Mouse (Mus musculus): Measurements from ENCODE around the gene Snx20.

Snx20 gene

DNA sequence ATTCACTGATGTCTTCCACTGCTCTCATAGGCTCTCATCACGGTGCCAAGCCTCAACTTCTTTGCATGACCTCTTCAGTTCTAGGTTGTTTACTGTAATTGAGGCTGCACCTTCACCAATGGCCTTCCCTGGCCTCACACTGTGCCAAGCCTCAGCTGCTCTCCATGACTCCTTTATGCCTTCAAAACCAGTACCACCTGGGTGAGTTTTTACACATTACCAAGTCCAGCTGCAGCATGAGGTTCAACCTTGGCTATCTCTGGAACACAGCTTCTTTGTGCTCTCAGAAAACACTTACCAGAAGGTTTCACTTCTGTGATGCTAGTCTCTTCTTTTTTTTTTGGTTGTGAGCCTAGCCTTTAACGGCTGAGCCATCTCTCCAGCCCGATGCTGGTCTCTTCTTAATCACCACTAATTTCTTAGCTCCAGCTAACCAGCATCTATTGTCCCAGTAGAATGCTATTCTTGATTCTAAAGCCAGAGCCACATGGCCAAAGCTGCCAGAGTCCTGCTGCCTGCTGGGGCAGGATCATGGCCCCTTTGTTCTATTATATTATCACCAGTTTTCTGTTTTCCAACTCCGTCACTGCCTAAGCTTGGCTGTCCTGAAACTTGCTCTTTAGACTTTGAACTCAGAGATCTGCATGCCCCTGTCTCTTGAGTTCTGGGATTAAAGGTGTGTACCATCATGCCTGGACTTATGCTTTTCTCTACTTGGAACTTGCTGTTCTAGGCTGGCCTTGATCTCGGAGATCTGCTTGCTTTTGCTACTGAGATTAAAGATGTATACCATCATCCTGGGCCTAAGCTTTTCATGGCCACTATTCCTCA is 7.0 kb upstream of the Snx20 start:
- DNase-seq (ENCODE audit: low spot score in 2 of 2) = no peak

DNA sequence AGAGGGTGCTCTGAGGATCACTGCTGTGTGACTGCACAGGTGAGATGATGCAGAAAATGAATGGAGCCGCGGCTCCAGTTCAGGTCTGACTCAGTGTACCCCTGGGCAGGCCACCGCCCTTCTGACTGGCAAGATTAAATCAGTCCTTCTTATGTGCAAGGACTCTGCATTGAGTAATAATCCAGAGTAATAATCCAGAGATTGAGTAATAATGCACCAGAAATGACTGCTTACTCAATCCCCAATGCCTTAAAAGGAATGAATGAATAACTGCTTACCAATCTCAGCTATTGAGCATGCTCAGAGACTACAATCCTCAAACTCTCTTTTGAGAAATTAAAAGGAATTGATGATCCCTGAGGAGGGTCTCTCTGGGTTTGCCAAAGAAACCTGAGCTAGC is 3.0 kb upstream of the Snx20 start:
- no peak for DNase-seq (ENCODE audit: low spot score in 2 of 2)

DNA sequence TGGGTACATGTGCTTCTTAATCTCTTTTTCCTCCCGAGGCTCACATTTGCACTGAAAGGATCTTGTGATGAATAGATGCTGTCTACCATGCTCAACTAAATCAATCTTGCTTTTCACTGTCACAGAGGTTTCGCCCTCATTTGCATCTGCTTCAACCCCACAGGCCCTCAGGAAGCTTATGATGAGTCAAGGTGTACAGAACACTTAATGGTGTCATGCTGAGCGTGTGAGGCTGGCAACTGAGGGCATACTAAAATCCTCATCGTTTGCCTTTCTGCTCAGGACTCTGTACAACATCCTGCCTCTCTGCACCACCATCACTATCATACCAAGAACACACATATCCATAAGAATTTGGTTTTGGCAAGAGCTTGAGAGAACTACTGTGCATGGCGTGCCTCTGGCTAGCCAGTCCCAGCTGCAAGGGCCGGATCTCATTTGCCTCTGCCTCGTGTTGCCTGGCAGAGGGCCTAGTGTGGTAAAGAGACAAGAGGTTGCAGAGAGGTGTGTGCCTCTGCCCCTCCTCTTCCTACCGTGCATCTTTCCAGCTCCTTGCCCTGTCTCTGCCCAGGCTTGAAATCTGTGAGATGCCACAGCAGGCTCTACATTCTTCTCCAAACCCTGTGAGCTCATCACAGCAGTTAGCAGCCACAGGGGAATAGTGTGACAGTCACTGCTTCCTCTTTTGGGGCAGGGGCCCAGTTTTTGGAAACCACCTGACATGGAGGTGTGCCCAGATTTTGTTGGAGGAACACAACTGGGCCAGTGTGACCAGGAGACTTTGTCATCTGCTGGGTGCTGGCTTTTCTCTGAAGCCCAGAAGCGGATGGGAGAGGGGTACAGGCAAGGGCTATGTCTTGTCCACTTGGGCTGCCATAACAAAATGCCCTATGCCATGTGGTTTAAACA is 1.4 kb upstream of the Snx20 start:
- DNase-seq (ENCODE audit: low spot score in 2 of 2) = peak in 1 of 2 experiments; percentile 53

DNA sequence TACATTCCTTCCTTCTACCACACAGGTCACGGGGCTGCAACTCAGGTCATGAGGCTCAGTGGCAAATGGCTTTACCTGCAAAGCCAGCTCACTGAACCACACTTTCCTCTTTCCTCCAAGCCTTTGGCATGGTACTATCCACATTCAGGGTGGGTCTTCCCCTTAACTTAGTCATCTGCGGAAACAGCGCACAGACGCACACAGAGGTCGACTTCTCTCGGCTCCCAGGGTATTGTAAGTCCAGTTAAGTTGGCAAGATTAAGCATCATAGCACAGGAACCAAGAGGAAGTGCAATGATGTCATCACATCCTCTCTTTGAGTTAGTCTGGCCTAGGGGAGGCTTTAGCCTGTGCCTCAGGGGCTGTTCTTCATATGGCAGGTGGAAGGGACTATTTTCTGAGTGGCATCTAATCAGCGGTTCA is 2.6 kb downstream of the Snx20 start:
- no peak for DNase-seq (ENCODE audit: low spot score in 2 of 2)

DNA sequence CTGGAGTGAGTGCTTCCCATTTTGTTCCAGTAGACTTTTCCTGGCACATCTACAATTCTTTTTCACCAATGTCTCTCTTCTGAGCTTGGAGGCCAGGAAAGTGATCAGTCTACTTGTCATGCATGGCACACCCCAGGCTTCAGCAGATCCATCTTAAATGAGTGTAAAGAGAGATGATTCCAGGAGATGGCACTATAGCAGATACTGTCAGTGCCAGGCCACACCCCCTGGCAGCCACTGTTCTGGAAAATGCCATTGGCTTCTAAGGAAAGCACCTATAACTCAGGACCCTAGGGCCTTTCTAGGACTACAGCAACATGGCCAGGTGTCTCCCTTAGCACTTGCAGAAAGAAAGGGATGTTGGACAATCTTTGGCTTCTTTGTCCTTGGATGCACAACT is 4.8 kb downstream of the Snx20 start:
- DNase-seq (ENCODE audit: low spot score in 2 of 2) = no peak

DNA sequence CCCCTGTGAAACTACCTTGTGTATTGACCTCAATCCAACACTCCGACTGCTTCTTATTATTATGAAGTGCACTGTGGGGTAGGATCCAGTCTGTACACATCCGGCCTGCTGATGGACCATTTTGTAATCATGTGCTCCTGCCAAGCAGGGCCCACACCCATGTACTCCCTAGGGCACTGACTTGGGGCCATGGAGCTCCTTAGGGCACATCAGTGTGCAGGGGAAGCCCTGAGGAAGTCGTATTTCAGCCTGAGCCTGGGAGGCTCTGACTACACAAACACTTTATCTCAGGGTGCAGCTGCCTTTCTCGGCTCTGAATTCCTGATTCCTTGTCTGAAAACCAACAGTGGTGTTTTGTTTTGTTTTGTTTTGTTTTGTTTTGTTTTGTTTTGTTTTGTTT is 5.7 kb downstream of the Snx20 start:
- DNase-seq (ENCODE audit: low spot score in 2 of 2) = no peak

DNA sequence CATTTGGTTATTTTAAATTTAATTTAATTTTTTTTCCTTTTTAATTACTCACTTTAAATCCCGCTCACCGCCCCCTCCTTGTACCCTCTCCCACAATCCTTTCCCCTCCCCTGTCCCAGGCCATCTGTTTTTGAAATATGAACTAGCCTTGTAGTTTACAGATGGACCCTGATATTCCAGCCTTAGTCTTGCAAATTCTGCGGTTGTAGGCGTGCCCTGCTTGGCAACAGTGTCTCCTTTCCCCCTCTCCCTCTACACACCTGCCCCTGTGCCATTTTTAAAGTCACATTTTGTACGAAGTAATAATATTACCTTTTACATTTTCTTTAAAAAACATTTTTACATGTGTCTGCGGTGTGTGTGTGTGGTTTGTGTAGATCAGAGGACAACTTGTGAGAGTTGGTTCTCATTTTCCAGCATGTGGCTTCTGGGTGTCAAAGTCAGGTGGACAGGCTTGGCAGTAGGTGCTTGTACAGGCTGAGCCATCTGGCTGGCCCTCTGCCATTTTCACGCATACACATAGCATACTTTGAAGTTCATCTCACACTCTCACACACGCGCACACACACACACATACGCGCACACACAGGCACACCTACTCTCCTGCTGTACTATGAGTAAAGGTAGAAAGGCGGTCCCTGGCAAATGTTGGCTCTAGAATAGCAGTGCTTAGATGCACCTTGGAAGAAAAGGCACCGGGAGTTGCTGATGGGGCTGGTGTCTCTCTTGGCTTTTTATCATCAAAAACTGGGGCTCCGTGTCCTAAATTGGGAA is 7.7 kb downstream of the Snx20 start:
- DNase-seq (ENCODE audit: low spot score in 2 of 2) = no peak

DNA sequence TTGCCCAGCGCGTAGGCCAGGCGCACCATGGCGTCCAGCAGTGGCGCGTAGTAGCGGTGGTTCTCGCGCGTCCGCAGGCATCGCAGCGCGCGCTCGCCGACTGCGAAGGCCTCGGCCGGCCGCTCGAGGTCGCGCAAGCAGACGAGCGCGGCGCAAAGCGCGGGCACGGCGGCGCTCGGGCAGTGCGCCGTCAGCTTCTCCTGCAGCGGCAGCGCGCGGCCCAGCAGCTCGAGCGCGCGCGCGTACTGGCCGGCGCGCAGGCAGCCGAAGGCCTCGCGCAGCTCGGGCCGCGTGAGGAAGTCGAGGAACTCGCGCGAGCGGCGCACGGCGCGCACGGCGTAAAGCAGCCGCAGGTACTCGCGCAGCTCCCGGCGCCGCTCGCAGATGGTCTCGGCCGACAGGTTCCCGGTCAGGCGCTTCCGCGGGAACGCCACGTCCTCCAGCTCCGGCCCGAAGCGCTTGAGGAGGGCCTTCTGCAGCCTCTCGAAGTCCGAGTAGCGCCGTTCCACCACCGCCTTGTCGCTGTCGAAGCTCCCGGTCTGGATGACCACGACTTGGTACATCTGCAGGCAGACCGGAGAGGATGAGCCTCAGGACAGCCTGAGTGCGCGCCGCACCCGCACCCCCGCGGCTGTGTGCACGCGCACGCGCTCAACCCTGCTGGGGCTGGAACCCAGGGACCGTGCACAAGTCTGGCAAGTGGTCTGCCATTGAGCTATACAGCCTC is 8.5 kb downstream of the Snx20 start:
- peak; percentile 33 to 73 for DNase-seq (ENCODE audit: low spot score in 2 of 2)

DNA sequence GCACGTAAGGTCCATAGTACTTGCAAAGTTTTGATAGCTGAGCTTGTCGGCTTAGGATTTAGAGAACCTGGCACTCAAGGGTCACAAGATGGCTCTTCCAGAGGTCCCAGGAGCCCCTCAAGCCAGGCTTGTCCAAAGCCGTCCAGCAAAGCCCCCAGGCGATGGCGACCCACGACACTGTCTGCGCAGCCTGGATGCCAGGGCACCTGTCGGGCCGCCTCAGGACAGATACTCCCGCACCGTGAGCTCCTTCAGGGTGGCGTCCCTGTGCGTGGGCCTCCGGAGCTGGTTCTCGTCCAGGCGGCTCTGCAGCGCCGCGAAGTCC is 9.0 kb downstream of the Snx20 start:
- DNase-seq (ENCODE audit: low spot score in 2 of 2) = peak in 1 of 2 experiments; percentile 68

DNA sequence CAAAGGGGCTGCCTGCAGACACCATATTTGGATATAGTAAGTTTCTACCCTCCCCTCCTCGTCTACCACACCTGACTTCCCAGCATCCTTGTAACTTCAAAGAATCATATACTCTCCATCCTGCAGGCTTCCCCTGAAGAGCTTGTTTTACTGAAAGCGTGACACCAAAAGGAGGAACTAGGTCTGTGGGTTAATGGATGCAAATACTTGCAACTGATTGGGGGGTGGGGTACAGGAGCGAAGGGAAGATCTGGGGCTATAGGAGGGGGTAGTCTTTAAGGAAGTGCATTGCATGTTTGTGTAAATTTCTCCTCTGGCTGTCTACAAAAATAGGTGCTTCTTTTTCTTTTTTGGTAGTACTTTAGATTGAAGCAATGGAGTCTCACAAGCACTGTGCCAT is 9.5 kb downstream of the Snx20 start:
- DNase-seq (ENCODE audit: low spot score in 2 of 2) = no peak

DNA sequence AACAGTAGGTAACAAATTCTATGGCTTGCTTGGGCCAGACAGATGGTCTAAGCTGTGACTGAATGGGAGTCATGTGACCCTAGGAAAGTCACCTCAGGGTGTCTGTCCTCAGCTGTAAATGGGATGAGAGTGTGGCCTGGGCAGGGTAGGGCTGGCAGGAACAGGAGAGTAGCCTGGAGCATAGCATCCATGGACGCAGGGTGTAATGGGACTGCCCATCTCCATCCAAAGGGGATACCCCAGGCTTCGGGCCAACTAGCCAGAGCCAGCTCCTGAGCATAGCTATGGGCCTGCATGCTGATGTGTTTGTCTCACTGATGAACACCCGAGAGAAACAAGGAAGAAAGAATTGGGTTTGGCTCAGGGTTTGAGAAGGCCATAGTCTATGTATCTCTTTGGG is 11.7 kb downstream of the Snx20 start:
- no peak for DNase-seq (ENCODE audit: low spot score in 2 of 2)

DNA sequence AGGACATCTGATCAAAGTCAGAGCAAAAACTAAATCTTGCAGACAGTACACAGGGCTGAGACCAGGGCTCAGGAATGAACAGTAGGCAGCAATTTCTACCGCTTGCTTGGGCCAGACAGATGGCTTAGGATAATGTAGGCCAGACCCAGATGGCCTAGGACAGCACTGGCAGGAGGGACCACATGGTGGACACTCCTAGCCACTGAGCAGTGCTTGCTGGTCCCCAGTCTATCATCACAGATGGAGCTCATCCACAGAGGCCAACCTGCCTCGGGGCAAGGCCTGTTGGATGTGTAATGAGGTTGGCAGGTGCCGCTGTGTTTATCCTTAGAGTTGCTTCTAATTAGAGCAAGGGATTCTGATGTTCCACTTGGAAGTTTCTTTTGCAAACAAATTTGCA is 12.6 kb downstream of the Snx20 start:
- no peak for DNase-seq (ENCODE audit: low spot score in 2 of 2)

DNA sequence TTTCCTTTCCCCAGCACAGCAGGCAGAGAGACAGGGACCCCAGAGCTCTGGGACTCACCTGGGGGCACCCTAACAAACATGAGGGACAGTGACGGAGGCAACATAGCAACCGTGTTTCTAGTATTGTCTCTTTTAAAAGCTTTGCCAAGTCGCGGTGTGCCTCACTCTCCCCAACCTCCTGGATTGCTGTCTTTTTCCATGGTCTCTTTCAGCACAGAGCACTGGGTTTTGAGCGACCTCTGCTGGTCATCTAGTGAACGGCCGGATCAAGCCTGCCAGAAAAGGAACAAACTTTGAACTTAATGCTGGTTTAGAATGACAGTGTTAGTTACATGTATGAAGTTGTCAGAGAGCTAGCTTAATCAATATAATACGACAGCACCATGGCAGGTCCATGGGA is 14.5 kb downstream of the Snx20 start:
- peak; percentile 58 to 82 for DNase-seq (ENCODE audit: low spot score in 2 of 2)

DNA sequence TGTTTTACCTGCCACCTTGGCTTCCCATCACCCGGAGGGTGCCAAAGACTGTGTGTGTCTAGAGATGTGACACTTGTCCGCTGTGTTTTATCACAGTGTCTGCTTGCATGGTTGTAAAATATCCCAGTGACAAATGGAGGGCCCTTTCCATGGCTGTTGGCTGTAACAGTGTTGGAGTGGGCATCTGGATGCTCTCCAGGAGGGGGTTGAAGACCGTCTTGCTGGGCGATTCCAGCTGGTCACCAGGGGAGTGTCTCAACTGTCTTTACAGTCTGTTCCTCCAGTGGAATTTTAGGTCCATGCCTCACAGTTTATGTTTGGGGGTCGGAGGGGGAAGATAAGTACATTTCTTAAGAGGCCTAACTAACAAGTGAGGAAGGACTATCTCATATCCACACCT is 15.0 kb downstream of the Snx20 start:
- no peak for DNase-seq (ENCODE audit: low spot score in 2 of 2)

DNA sequence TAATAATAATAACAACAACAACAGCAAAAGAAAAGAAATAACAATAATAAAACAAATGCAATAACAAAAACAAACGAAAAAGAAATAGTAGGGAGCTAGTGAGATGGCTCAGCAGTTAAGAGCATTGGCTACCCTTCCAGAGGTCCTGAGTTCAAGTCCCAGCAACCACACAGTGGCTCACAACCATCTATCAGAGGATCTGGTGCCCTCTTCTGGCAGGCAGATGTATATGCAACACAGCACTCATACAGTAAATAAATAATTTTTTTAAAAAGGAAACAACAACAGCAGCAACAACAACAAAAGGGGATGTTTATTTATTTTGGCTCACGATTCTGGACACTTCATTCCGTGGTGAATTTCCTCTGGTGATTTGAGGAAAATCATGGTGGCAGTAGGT is 16.4 kb downstream of the Snx20 start:
- DNase-seq (ENCODE audit: low spot score in 2 of 2) = no peak

DNA sequence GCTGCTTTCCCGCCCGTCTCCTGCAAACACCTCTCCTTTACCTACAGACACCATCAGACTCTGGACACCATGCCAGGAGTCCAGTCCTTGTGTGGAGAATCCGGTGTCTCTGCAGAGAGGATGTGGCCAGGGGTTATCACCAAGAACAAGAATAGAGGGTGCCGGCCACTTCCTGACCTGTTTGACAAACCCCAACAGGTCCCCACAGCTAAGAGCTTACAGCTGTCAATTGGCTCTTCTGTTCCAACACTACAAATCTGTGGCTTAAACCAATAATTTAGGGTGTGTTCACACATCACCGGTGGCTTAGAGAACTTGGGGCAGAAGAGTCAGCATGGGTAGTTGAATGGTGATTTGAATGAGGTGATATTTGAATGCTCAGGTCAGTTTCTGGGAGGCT is 17.3 kb downstream of the Snx20 start:
- DNase-seq (ENCODE audit: low spot score in 2 of 2) = no peak

DNA sequence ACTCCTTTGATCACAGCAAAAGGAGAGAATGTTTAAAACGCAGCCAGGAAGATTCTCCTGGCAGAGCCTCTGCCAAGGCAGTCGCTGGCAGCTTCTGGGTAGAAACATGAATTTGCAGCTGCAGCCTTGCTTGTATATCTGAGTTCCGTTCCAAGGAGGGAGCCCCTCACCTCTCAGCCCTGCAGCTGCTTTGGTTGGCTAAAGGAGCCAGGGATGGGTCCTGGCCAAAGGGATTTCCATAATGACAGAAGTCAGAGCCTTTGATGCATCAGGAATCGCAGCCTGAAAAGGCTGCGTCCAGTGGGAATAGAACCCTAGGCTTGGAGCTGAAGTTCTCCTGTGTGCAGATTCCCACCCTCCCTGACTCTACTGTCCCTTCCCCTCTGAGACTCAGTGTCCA is 20.9 kb downstream of the Snx20 start:
- no peak for DNase-seq (ENCODE audit: low spot score in 2 of 2)

DNA sequence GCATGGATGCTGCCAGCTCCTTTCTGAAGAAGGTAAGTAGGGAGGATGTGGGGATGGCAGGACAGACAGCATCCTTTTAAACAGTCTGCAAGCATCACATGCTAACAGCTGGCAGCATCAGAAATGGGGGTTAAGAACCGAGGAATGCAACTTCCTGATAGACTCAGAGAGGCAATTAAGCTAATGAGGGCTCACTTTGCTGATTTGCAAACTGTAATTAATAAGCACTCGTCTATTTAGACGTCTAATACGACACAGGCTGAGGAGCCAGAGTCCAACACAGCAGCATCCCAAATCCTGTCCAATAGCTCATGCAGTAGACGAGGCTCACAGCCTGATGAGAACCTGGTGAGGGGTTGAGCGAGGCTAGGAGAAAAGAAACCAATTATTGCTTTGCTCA is 25.7 kb downstream of the Snx20 start:
- no peak for DNase-seq (ENCODE audit: low spot score in 2 of 2)

DNA sequence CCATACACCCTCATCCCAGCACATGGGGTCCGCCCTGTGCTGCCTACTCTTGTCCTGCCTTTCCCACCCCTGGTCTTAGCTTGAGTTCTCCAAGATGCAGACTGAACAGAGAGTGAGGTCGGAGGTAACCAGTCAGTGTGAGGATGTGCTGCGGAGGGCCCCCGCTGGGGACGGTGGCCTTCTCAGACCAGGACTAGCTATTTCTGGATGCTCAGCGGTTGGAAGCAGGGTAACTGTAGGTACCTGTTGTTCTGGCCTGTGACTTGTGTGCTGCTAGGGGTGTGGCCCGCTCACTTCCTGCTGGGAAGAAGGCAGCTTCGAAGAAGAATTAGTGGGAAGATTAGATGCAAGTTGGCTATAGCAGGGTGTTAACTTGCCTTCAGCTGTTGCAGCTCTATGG is 26.9 kb downstream of the Snx20 start:
- no peak for DNase-seq (ENCODE audit: low spot score in 2 of 2)

DNA sequence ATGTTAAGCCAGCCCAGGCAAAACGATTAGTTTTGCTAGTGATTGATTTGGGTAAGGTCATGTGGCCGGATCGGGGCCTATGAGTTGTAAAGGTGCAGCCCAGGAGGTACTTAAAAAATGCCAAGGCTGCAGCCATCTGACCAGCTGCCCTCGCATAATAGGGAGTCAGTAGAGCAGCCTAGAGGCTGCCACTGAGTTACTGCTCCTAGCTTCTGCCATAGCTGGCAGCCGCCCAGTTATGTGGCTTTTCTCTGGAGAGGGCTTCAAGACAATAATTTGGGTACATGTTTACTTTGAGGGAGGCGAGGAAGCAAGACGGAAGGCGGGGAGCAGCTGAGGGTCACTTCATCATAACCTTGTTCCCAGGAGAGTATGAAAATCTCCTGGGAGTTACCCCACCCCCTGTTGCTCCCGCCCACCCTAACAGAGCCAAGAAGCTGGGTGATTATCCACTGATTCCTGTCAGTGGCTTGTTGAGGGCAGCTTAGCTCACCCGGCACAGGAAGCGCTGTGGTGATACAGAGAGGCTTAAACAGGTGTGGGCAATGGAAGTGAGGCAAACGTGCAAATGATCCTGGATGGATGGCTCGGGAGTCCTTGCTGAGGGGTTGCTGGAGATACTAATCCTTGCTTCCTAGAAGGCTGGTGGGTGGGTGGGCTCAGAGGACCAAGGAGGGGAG is 30.4 kb downstream of the Snx20 start:
- no peak for DNase-seq (ENCODE audit: low spot score in 2 of 2)

Data from spleen, postnatal 4 days (tissue).